Mouse (Mus musculus): ENCODE results near the gene Cuedc1. TPM values are rescaled to one million over a fixed set of nuclear protein-coding genes. Genes with fewer than 3 reads are reported as not detected.
A peak's percentile ranks its signal among the peaks of the same experiment; 100 is the strongest.

Gene Cuedc1
- polyA plus RNA-seq (2011; ENCODE audit: insufficient read depth, insufficient read length, low read depth, missing spikeins) = 21.9 and 22.5 TPM in 2 replicates

DNA sequence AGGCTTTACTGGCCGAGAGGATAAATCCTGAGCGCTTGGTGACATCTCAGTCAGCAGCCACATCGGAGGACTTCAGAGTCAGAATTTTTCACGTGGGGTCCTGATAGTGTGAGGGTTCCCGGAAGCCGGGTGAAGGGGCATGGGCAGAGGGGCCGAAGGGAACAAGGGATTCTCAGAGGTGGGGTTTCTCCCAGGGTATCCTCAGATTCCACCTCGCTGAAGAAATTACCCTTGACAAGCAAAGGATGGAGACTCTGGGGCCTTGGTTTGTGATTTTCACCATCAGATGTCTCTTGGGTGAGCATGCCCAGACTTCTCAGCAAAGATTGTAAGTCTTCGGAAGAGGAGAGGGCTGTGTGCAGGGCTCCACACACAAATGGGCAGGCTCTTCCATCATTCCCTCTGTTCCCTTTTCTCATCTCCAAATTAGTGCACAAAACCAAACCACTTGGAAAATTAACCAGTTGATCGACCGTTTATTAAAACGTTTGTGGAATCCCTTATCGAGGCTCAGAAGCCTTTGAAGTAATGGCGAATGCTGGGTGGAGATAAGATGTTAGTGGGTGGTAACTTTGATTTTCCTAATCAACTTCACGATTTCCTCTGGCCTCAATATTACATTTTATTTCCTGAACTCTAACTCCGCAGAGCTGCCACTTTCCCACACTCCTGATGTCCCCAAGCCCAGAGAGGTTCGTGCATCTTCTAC, at the start of gene Cuedc1:
TSS of gene Cuedc1 (plus strand) at position 38 of the 709 bp plus-strand sequence.
- Histone ChIP-seq H3K9me3 (replicated peaks; ENCODE audit: control insufficient read depth, insufficient read depth, low read length, poor library complexity, severe bottlenecking) (no peaks in the 10 kb centered on the region), H3K4me1 (ENCODE audit: control insufficient read depth, insufficient read depth, low read length) (peaks cover 6% of the 10 kb centered on the region), H3K27ac (ENCODE audit: insufficient read depth, low read length) (no peak within 1 kb of the TSS), H3K9ac (ENCODE audit: low read depth, poor library complexity, severe bottlenecking) (peak within 1 kb of the TSS; percentile 97), H3K36me3 (ENCODE audit: control insufficient read depth, insufficient read depth, low read length, poor library complexity, severe bottlenecking) (no peaks in the 10 kb centered on the region), H3K4me3 (ENCODE audit: low read depth, low read length) (peak within 1 kb of the TSS; percentile 68), H3K27me3 (ENCODE audit: control insufficient read depth, insufficient read depth, low read length, poor library complexity, severe bottlenecking) (peaks cover 9% of the 10 kb centered on the region)
- TF ChIP-seq EP300 (IDR thresholded peaks at IDR 0.05; ENCODE audit: insufficient read depth, low read depth, low read length) (no peak), POLR2A (IDR thresholded peaks at IDR 0.05; ENCODE audit: insufficient read depth, low read length) (no peak), CTCF (IDR thresholded peaks at IDR 0.05; ENCODE audit: low read depth, low read length) (no peak)

DNA sequence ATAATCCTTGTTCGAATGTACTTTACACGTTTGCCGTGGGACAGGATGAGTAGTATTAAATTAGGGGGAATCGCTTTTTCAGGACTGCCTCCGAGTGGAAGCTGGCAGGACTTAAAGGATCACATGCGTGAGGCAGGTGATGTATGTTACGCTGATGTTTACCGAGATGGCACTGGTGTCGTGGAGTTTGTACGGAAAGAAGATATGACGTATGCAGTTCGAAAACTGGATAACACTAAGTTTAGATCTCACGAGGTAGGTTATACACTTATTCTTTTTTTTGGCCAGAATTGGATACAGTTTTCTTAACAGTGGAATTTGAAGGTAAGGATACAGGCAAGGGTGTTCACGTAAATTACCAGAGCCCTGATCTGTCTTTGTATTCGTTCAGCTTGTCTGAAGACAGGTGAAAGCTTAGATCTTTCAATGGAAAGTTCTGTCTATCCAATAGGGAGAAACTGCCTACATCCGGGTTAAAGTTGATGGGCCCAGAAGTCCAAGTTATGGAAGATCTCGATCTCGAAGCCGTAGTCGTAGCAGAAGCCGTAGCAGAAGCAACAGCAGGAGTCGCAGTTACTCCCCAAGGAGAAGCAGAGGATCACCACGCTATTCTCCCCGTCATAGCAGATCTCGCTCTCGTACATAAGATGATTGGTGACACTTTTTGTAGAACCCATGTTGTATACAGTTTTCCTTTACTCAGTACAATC, 48.7 kb upstream of the Cuedc1 start:
- TF ChIP-seq POLR2A (IDR thresholded peaks at IDR 0.05; ENCODE audit: insufficient read depth, low read length) (no peak), CTCF (IDR thresholded peaks at IDR 0.05; ENCODE audit: low read depth, low read length) (no peak), EP300 (IDR thresholded peaks at IDR 0.05; ENCODE audit: insufficient read depth, low read depth, low read length) (no peak)
- Histone ChIP-seq H3K9ac (ENCODE audit: low read depth, poor library complexity, severe bottlenecking) (peak overlapping the region; percentile 98), H3K4me1 (ENCODE audit: control insufficient read depth, insufficient read depth, low read length) (no peaks in the 10 kb centered on the region), H3K9me3 (replicated peaks; ENCODE audit: control insufficient read depth, insufficient read depth, low read length, poor library complexity, severe bottlenecking) (no peaks in the 10 kb centered on the region), H3K27me3 (ENCODE audit: control insufficient read depth, insufficient read depth, low read length, poor library complexity, severe bottlenecking) (no peaks in the 10 kb centered on the region), H3K4me3 (ENCODE audit: low read depth, low read length) (peak overlapping the region; percentile 92), H3K27ac (ENCODE audit: insufficient read depth, low read length) (no peak overlapping the region), H3K36me3 (ENCODE audit: control insufficient read depth, insufficient read depth, low read length, poor library complexity, severe bottlenecking) (peaks cover 35% of the 10 kb centered on the region)

- H3K9ac ChIP-seq (ENCODE audit: low read depth, poor library complexity, severe bottlenecking) = peak overlapping the region; percentile 98
- peak overlapping the region; percentile 50; the same call in 1 of the 2 replicates for H3K4me3 ChIP-seq (ENCODE audit: low read depth, low read length)
- no peak overlapping the region for H3K27ac ChIP-seq (ENCODE audit: insufficient read depth, low read length)
- TF ChIP-seq EP300 (IDR thresholded peaks at IDR 0.05; ENCODE audit: insufficient read depth, low read depth, low read length) (no peak), CTCF (IDR thresholded peaks at IDR 0.05; ENCODE audit: low read depth, low read length) (no peak), POLR2A (IDR thresholded peaks at IDR 0.05; ENCODE audit: insufficient read depth, low read length) (no peak)
- H3K4me1 ChIP-seq (ENCODE audit: control insufficient read depth, insufficient read depth, low read length) = no peaks in the 10 kb centered on the region
- no peaks in the 10 kb centered on the region for H3K9me3 ChIP-seq (replicated peaks; ENCODE audit: control insufficient read depth, insufficient read depth, low read length, poor library complexity, severe bottlenecking)
- peaks cover 35% of the 10 kb centered on the region for H3K36me3 ChIP-seq (ENCODE audit: control insufficient read depth, insufficient read depth, low read length, poor library complexity, severe bottlenecking)
- no peaks in the 10 kb centered on the region for H3K27me3 ChIP-seq (ENCODE audit: control insufficient read depth, insufficient read depth, low read length, poor library complexity, severe bottlenecking)
Observed at GRCm38 (mm10) chr11:88049732-88050131, 48.1 kb upstream of the Cuedc1 start.

- Histone ChIP-seq H3K4me1 (ENCODE audit: control insufficient read depth, insufficient read depth, low read length) (no peaks in the 10 kb centered on the region), H3K9ac (ENCODE audit: low read depth, poor library complexity, severe bottlenecking) (no peak overlapping the region), H3K27ac (ENCODE audit: insufficient read depth, low read length) (no peak overlapping the region), H3K27me3 (ENCODE audit: control insufficient read depth, insufficient read depth, low read length, poor library complexity, severe bottlenecking) (no peaks in the 10 kb centered on the region), H3K4me3 (ENCODE audit: low read depth, low read length) (no peak overlapping the region), H3K9me3 (replicated peaks; ENCODE audit: control insufficient read depth, insufficient read depth, low read length, poor library complexity, severe bottlenecking) (no peaks in the 10 kb centered on the region), H3K36me3 (ENCODE audit: control insufficient read depth, insufficient read depth, low read length, poor library complexity, severe bottlenecking) (peaks cover 35% of the 10 kb centered on the region)
- TF ChIP-seq POLR2A (IDR thresholded peaks at IDR 0.05; ENCODE audit: insufficient read depth, low read length) (no peak), EP300 (IDR thresholded peaks at IDR 0.05; ENCODE audit: insufficient read depth, low read depth, low read length) (no peak), CTCF (IDR thresholded peaks at IDR 0.05; ENCODE audit: low read depth, low read length) (no peak)
Observed at GRCm38 (mm10) chr11:88052638-88053037, 45.2 kb upstream of the Cuedc1 start.

- Histone ChIP-seq H3K9me3 (replicated peaks; ENCODE audit: control insufficient read depth, insufficient read depth, low read length, poor library complexity, severe bottlenecking) (no peaks in the 10 kb centered on the region), H3K27ac (ENCODE audit: insufficient read depth, low read length) (no peak overlapping the region), H3K4me1 (ENCODE audit: control insufficient read depth, insufficient read depth, low read length) (no peaks in the 10 kb centered on the region), H3K9ac (ENCODE audit: low read depth, poor library complexity, severe bottlenecking) (no peak overlapping the region), H3K4me3 (ENCODE audit: low read depth, low read length) (no peak overlapping the region), H3K36me3 (ENCODE audit: control insufficient read depth, insufficient read depth, low read length, poor library complexity, severe bottlenecking) (peaks cover 30% of the 10 kb centered on the region), H3K27me3 (ENCODE audit: control insufficient read depth, insufficient read depth, low read length, poor library complexity, severe bottlenecking) (no peaks in the 10 kb centered on the region)
- TF ChIP-seq POLR2A (IDR thresholded peaks at IDR 0.05; ENCODE audit: insufficient read depth, low read length) = no peak
- no peak for TF ChIP-seq EP300 (IDR thresholded peaks at IDR 0.05; ENCODE audit: insufficient read depth, low read depth, low read length)
- TF ChIP-seq CTCF (IDR thresholded peaks at IDR 0.05; ENCODE audit: low read depth, low read length) = no peak
Observed at GRCm38 (mm10) chr11:88053821-88054220, 44.0 kb upstream of the Cuedc1 start.

GRCm38 (mm10) chr11:88054589-88054988, 43.3 kb upstream of the Cuedc1 start:
- TF ChIP-seq POLR2A (IDR thresholded peaks at IDR 0.05; ENCODE audit: insufficient read depth, low read length) = no peak
- TF ChIP-seq CTCF (IDR thresholded peaks at IDR 0.05; ENCODE audit: low read depth, low read length) = peak; percentile 8
- Histone ChIP-seq H3K36me3 (ENCODE audit: control insufficient read depth, insufficient read depth, low read length, poor library complexity, severe bottlenecking) (peaks cover 23% of the 10 kb centered on the region), H3K4me3 (ENCODE audit: low read depth, low read length) (no peak overlapping the region), H3K9me3 (replicated peaks; ENCODE audit: control insufficient read depth, insufficient read depth, low read length, poor library complexity, severe bottlenecking) (no peaks in the 10 kb centered on the region), H3K27ac (ENCODE audit: insufficient read depth, low read length) (no peak overlapping the region), H3K4me1 (ENCODE audit: control insufficient read depth, insufficient read depth, low read length) (no peaks in the 10 kb centered on the region), H3K27me3 (ENCODE audit: control insufficient read depth, insufficient read depth, low read length, poor library complexity, severe bottlenecking) (no peaks in the 10 kb centered on the region), H3K9ac (ENCODE audit: low read depth, poor library complexity, severe bottlenecking) (no peak overlapping the region)
